Mouse (Mus musculus): Measurements from ENCODE around the gene Foxo3. TPM values are rescaled to one million over a fixed set of nuclear protein-coding genes. Genes with fewer than 3 reads are reported as not detected.

Gene Foxo3
- polyA plus RNA-seq, 1 experiment from 2014 or later: 9.5 TPM

GRCm38 (mm10) chr10:42220418-42220952 is 56.1 kb downstream of the Foxo3 start:
- Histone ChIP-seq H3K9me3 (ENCODE audit: control insufficient read depth, low read length) (no peaks in the 10 kb centered on the region), H3K27ac (ENCODE audit: low read depth) (no peak overlapping the region; the same call in 1 of the 2 replicates), H3K27me3 (replicated peaks; ENCODE audit: control insufficient read depth, insufficient read depth, low read length) (no peaks in the 10 kb centered on the region), H3K4me2 (ENCODE audit: low read length) (no peak overlapping the region), H3K4me1 (replicated peaks; ENCODE audit: control insufficient read depth, insufficient read depth, low read length) (peaks cover 25% of the 10 kb centered on the region), H3K9ac (ENCODE audit: low read length) (no peak overlapping the region), H3K36me3 (ENCODE audit: control insufficient read depth, insufficient read depth, low read length) (no peaks in the 10 kb centered on the region), H3K4me3 (ENCODE audit: low read depth, low read length) (no peak overlapping the region)
- WGBS: 36% methylated on average over 5 of the region's 5 CpGs
- no peak for DNase-seq (ENCODE audit: low spot score)
- ATAC-seq (replicated peaks; ENCODE audit: low FRiP score, low TSS enrichment, low read depth): no peak; the same call in 1 of the 2 replicates

- Histone ChIP-seq H3K4me3 (ENCODE audit: low read depth, low read length) (no peak overlapping the region), H3K9me3 (ENCODE audit: control insufficient read depth, low read length) (0 out of 2 replicates have a peak, but pooled peaks cover 2% of the 10 kb centered on the region), H3K27me3 (replicated peaks; ENCODE audit: control insufficient read depth, insufficient read depth, low read length) (no peaks in the 10 kb centered on the region), H3K4me1 (replicated peaks; ENCODE audit: control insufficient read depth, insufficient read depth, low read length) (peaks cover 8% of the 10 kb centered on the region), H3K9ac (ENCODE audit: low read length) (no peak overlapping the region), H3K36me3 (ENCODE audit: control insufficient read depth, insufficient read depth, low read length) (no peaks in the 10 kb centered on the region), H3K27ac (ENCODE audit: low read depth) (no peak overlapping the region; the same call in 1 of the 2 replicates), H3K4me2 (ENCODE audit: low read length) (no peak overlapping the region)
- ATAC-seq (replicated peaks; ENCODE audit: low FRiP score, low TSS enrichment, low read depth): no peak
- no peak for DNase-seq (ENCODE audit: low spot score)
- 67% methylated on average over 7 of the region's 7 CpGs for WGBS
These were observed 65.1 kb downstream of the Foxo3 start for GRCm38 (mm10) chr10:42211407-42211806.

- H3K36me3 ChIP-seq (ENCODE audit: control insufficient read depth, insufficient read depth, low read length): no peaks in the 10 kb centered on the region
- no peaks in the 10 kb centered on the region for H3K27me3 ChIP-seq (replicated peaks; ENCODE audit: control insufficient read depth, insufficient read depth, low read length)
- no peak for DNase-seq (ENCODE audit: low spot score)
- 79% methylated on average over 2 of the region's 2 CpGs for WGBS
- no peak overlapping the region for H3K27ac ChIP-seq (ENCODE audit: low read depth)
- no peak overlapping the region for H3K4me3 ChIP-seq (ENCODE audit: low read depth, low read length)
- ATAC-seq (replicated peaks; ENCODE audit: low FRiP score, low TSS enrichment, low read depth): no peak
- H3K9me3 ChIP-seq (ENCODE audit: control insufficient read depth, low read length): 0 out of 2 replicates have a peak, but pooled peaks cover 2% of the 10 kb centered on the region
- no peak overlapping the region for H3K9ac ChIP-seq (ENCODE audit: low read length)
- no peak overlapping the region for H3K4me2 ChIP-seq (ENCODE audit: low read length)
- H3K4me1 ChIP-seq (replicated peaks; ENCODE audit: control insufficient read depth, insufficient read depth, low read length): peaks cover 8% of the 10 kb centered on the region
These were observed 65.9 kb downstream of the Foxo3 start for GRCm38 (mm10) chr10:42210641-42211040.

GRCm38 (mm10) chr10:42209809-42210208 is 66.7 kb downstream of the Foxo3 start:
- Histone ChIP-seq H3K36me3 (ENCODE audit: control insufficient read depth, insufficient read depth, low read length) (no peaks in the 10 kb centered on the region), H3K9ac (ENCODE audit: low read length) (no peak overlapping the region), H3K27me3 (replicated peaks; ENCODE audit: control insufficient read depth, insufficient read depth, low read length) (no peaks in the 10 kb centered on the region), H3K27ac (ENCODE audit: low read depth) (no peak overlapping the region), H3K4me1 (replicated peaks; ENCODE audit: control insufficient read depth, insufficient read depth, low read length) (peaks cover 13% of the 10 kb centered on the region), H3K4me3 (ENCODE audit: low read depth, low read length) (no peak overlapping the region), H3K4me2 (ENCODE audit: low read length) (no peak overlapping the region), H3K9me3 (ENCODE audit: control insufficient read depth, low read length) (0 out of 2 replicates have a peak, but pooled peaks cover 2% of the 10 kb centered on the region)
- DNase-seq (ENCODE audit: low spot score) (no peak), ATAC-seq (replicated peaks; ENCODE audit: low FRiP score, low TSS enrichment, low read depth) (no peak)
- 49% methylated on average over 6 of the region's 6 CpGs for WGBS

- ATAC-seq (replicated peaks; ENCODE audit: low FRiP score, low TSS enrichment, low read depth) (no peak), DNase-seq (ENCODE audit: low spot score) (no peak)
- Histone ChIP-seq H3K27ac (ENCODE audit: low read depth) (no peak overlapping the region), H3K27me3 (replicated peaks; ENCODE audit: control insufficient read depth, insufficient read depth, low read length) (no peaks in the 10 kb centered on the region), H3K4me1 (replicated peaks; ENCODE audit: control insufficient read depth, insufficient read depth, low read length) (peaks cover 30% of the 10 kb centered on the region), H3K9ac (ENCODE audit: low read length) (no peak overlapping the region), H3K36me3 (ENCODE audit: control insufficient read depth, insufficient read depth, low read length) (no peaks in the 10 kb centered on the region), H3K9me3 (ENCODE audit: control insufficient read depth, low read length) (0 out of 2 replicates have a peak, but pooled peaks cover 2% of the 10 kb centered on the region), H3K4me2 (ENCODE audit: low read length) (no peak overlapping the region), H3K4me3 (ENCODE audit: low read depth, low read length) (no peak overlapping the region)
- 90% methylated on average over 12 of the region's 12 CpGs for WGBS
These were observed 68.9 kb downstream of the Foxo3 start for GRCm38 (mm10) chr10:42207612-42208011.

- ATAC-seq (replicated peaks; ENCODE audit: low FRiP score, low TSS enrichment, low read depth): no peak
- no peak overlapping the region for H3K4me3 ChIP-seq (ENCODE audit: low read depth, low read length)
- no peak overlapping the region for H3K4me2 ChIP-seq (ENCODE audit: low read length)
- H3K9ac ChIP-seq (ENCODE audit: low read length): no peak overlapping the region
- no peak for DNase-seq (ENCODE audit: low spot score)
- peaks cover 27% of the 10 kb centered on the region for H3K4me1 ChIP-seq (replicated peaks; ENCODE audit: control insufficient read depth, insufficient read depth, low read length)
- H3K9me3 ChIP-seq (ENCODE audit: control insufficient read depth, low read length): 0 out of 2 replicates have a peak, but pooled peaks cover 2% of the 10 kb centered on the region
- WGBS: 42% methylated on average over 20 of the region's 20 CpGs
- H3K27ac ChIP-seq (ENCODE audit: low read depth): peak overlapping the region; percentile 55; the same call in 1 of the 2 replicates
- H3K36me3 ChIP-seq (ENCODE audit: control insufficient read depth, insufficient read depth, low read length): no peaks in the 10 kb centered on the region
- no peaks in the 10 kb centered on the region for H3K27me3 ChIP-seq (replicated peaks; ENCODE audit: control insufficient read depth, insufficient read depth, low read length)
These were observed 71.7 kb downstream of the Foxo3 start for GRCm38 (mm10) chr10:42204768-42205412.

- H3K27ac ChIP-seq (ENCODE audit: low read depth): peak overlapping the region; percentile 57
- peaks cover 33% of the 10 kb centered on the region for H3K4me1 ChIP-seq (replicated peaks; ENCODE audit: control insufficient read depth, insufficient read depth, low read length)
- DNase-seq (ENCODE audit: low spot score) (no peak), ATAC-seq (replicated peaks; ENCODE audit: low FRiP score, low TSS enrichment, low read depth) (no peak)
- no peaks in the 10 kb centered on the region for H3K36me3 ChIP-seq (ENCODE audit: control insufficient read depth, insufficient read depth, low read length)
- H3K4me2 ChIP-seq (ENCODE audit: low read length): no peak overlapping the region
- 0 out of 2 replicates have a peak, but pooled peaks cover 2% of the 10 kb centered on the region for H3K9me3 ChIP-seq (ENCODE audit: control insufficient read depth, low read length)
- H3K4me3 ChIP-seq (ENCODE audit: low read depth, low read length): no peak overlapping the region
- H3K9ac ChIP-seq (ENCODE audit: low read length): no peak overlapping the region
- no peaks in the 10 kb centered on the region for H3K27me3 ChIP-seq (replicated peaks; ENCODE audit: control insufficient read depth, insufficient read depth, low read length)
- 43% methylated on average over 18 of the region's 18 CpGs for WGBS
These were observed 73.0 kb downstream of the Foxo3 start for GRCm38 (mm10) chr10:42203321-42204155.

GRCm38 (mm10) chr10:42202561-42202960 is 74.0 kb downstream of the Foxo3 start:
- H3K4me1 ChIP-seq (replicated peaks; ENCODE audit: control insufficient read depth, insufficient read depth, low read length): peaks cover 33% of the 10 kb centered on the region
- peaks cover 2% of the 10 kb centered on the region for H3K9me3 ChIP-seq (ENCODE audit: control insufficient read depth, low read length)
- no peak overlapping the region for H3K4me2 ChIP-seq (ENCODE audit: low read length)
- no peak overlapping the region for H3K4me3 ChIP-seq (ENCODE audit: low read depth, low read length)
- no peaks in the 10 kb centered on the region for H3K27me3 ChIP-seq (replicated peaks; ENCODE audit: control insufficient read depth, insufficient read depth, low read length)
- DNase-seq (ENCODE audit: low spot score): no peak
- ATAC-seq (replicated peaks; ENCODE audit: low FRiP score, low TSS enrichment, low read depth): peak; percentile 58; the same call in 1 of the 2 replicates
- peaks cover 2% of the 10 kb centered on the region for H3K36me3 ChIP-seq (ENCODE audit: control insufficient read depth, insufficient read depth, low read length)
- 68% methylated on average over 8 of the region's 8 CpGs for WGBS
- no peak overlapping the region for H3K27ac ChIP-seq (ENCODE audit: low read depth)
- no peak overlapping the region for H3K9ac ChIP-seq (ENCODE audit: low read length)
